Mouse (Mus musculus) thymus, adult 2 months (tissue): ENCODE data around the gene Sept4.

Source experiments
- CTCF ChIP-seq: fragments of 200-500 bp; IDR thresholded peaks from 2 replicates; pipeline ENCODE4 v1.5.1; 2012; ENCODE audit warnings: mild to moderate bottlenecking, control low read depth, low read length, moderate library complexity, borderline replicate concordance; ENCODE audit not compliant: control insufficient read depth, poor library complexity, insufficient read depth; ENCODE audit errors: extremely low read depth
- POLR2A ChIP-seq: fragments of 200-500 bp; IDR thresholded peaks from 2 replicates; pipeline ENCODE4 v1.6.1; 2012; ENCODE audit warnings: mild to moderate bottlenecking, low read length, control low read depth, moderate library complexity; ENCODE audit not compliant: control insufficient read depth, poor library complexity, insufficient read depth; ENCODE audit errors: extremely low read depth

DNA sequence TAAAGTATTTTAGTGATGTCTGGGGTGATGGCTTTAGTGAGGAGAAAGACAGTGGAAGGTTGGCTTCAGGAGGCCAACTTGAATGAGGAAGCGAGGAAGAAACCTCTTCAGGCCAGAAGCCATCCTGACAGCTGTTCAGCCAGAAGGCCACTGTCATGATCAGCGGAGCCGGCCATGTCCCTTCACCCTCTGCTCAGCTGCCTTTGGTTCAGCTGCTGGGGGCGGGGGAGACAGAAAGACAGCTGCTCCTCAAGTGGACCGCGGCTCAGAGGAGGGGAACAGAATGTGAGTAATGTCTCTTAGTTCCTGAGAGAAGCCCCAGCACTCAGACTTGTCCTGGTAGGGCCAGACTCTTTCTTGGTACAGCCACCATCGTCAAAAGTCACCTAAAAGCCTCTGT, 5.0 kb downstream of the Sept4 start:
- no peak for TF ChIP-seq CTCF
- TF ChIP-seq POLR2A: no peak
